Mouse (Mus musculus): ENCODE measurements around the gene Acer2. TPM values are rescaled to one million over a fixed set of nuclear protein-coding genes. Genes with fewer than 3 reads are reported as not detected.
A peak's percentile ranks its signal among the peaks of the same experiment; 100 is the strongest.

Gene Acer2
- total RNA-seq, 2 experiments from 2014 or later = 18.6 to 23.0 TPM

- no peak for DNase-seq
These were observed 79.3 kb downstream of the Acer2 start for GRCm38 (mm10) chr4:86953519-86953918.

GRCm38 (mm10) chr4:86955448-86955847 lies 81.3 kb downstream of the Acer2 start:
- DNase-seq = no peak

GRCm38 (mm10) chr4:86957576-86958411 lies 83.6 kb downstream of the Acer2 start:
- DNase-seq = peak; percentile 28 to 72

GRCm38 (mm10) chr4:86977272-86977671 lies 103.1 kb downstream of the Acer2 start:
- no peak for DNase-seq

Other genes starting within 250 kb of the Acer2 start
- 100 to 1,000 TPM; 116 to 138 TPM for gene Plin2, start 204.3 kb upstream of the Acer2 start, total RNA-seq (2021)
- 10 to 100 TPM; 29.3 to 34.1 TPM for gene Dennd4c, start 125.8 kb upstream of the Acer2 start, total RNA-seq (2021)
- gene Rps6, start 17.0 kb upstream of the Acer2 start, total RNA-seq (2021) = 100 to 1,000 TPM; 534 to 598 TPM

Measured in heart, adult 18-20 months (tissue).